Mouse (Mus musculus) intestine, embryonic 16.5 days (tissue): ENCODE data around the gene Fgfr2. TPM values are rescaled to one million over a fixed set of nuclear protein-coding genes. Genes with fewer than 3 reads are reported as not detected.

Source experiments
- ATAC-seq: fragments of 200-750 bp; cut with Nextera tagmentation; 2 replicates; pipeline ENCODE4 v1.8.0; 2017; ENCODE audit warnings: moderate TSS enrichment, moderate library complexity
- H3K27ac ChIP-seq: fragments of 300-500 bp; sonication (generic); 2 replicates; pipeline ENCODE4 v1.5.1; 2014; ENCODE audit warnings: mild to moderate bottlenecking, low read length
- H3K27me3 ChIP-seq: fragments of 300-500 bp; sonication (generic); replicated peaks from 2 replicates; pipeline ENCODE4 v1.6.1; 2014; ENCODE audit warnings: low read length, control low read depth, mixed read lengths; ENCODE audit not compliant: control insufficient read depth, insufficient read depth
- H3K36me3 ChIP-seq: fragments of 300-500 bp; sonication (generic); 2 replicates; pipeline ENCODE4 v1.6.1; 2014; ENCODE audit warnings: low read length, control low read depth; ENCODE audit not compliant: control insufficient read depth, insufficient read depth
- H3K4me1 ChIP-seq: fragments of 300-500 bp; sonication (generic); 2 replicates; pipeline ENCODE4 v1.6.1; 2014; ENCODE audit warnings: low read length, control low read depth, mixed read lengths; ENCODE audit not compliant: control insufficient read depth, insufficient read depth
- H3K4me2 ChIP-seq: fragments of 300-500 bp; sonication (generic); 2 replicates; pipeline ENCODE4 v1.6.1; 2014; ENCODE audit warnings: low read depth, low read length, control low read depth
- H3K4me3 ChIP-seq: fragments of 300-500 bp; sonication (generic); 2 replicates; pipeline ENCODE4 v1.5.1; 2014; ENCODE audit warnings: mild to moderate bottlenecking, low read length
- H3K9ac ChIP-seq: fragments of 300-500 bp; sonication (generic); 2 replicates; pipeline ENCODE4 v1.6.1; 2014; ENCODE audit warnings: low read depth, low read length
- H3K9me3 ChIP-seq: fragments of 300-500 bp; sonication (generic); 2 replicates; pipeline ENCODE4 v1.6.1; 2016; ENCODE audit warnings: low read length, control low read depth; ENCODE audit not compliant: control insufficient read depth
- WGBS: fragments of 180-500 bp; shearing (Covaris S2); extraction: QIAGEN DNeasy Blood & Tissue Kit; methylation state at CpG from one replicate; pipeline ENCODE4 v1.1.7; 2014; 5-methylcytosine and 5-hydroxymethylcytosine counted together
- polyA plus RNA-seq: library from polyadenylated mRNA; unstranded; fragments of >200 nt; fragmentation: Nextera tagmentation; extraction: Ambion mirVana; gene quantifications from 2 replicates; pipeline ENCODE4 v1.2.1, GENCODE M21; 2015

The Fgfr2 gene
- polyA plus RNA-seq, 1 experiment from 2014 or later = 47.3 TPM

GRCm38 (mm10) chr7:130800681-130801080 is 2322.5 kb downstream of the Fgfr2 start:
- H3K27ac ChIP-seq = no peak overlapping the region
- no peak for ATAC-seq
- H3K4me1 ChIP-seq = no peaks in the 10 kb centered on the region
- no peak overlapping the region for H3K4me3 ChIP-seq
- 47% methylated on average over 4 of the region's 4 CpGs for WGBS
- H3K9me3 ChIP-seq = no peaks in the 10 kb centered on the region
- H3K4me2 ChIP-seq = no peak overlapping the region
- H3K9ac ChIP-seq = no peak overlapping the region
- no peaks in the 10 kb centered on the region for H3K36me3 ChIP-seq
- H3K27me3 ChIP-seq = no peaks in the 10 kb centered on the region

DNA sequence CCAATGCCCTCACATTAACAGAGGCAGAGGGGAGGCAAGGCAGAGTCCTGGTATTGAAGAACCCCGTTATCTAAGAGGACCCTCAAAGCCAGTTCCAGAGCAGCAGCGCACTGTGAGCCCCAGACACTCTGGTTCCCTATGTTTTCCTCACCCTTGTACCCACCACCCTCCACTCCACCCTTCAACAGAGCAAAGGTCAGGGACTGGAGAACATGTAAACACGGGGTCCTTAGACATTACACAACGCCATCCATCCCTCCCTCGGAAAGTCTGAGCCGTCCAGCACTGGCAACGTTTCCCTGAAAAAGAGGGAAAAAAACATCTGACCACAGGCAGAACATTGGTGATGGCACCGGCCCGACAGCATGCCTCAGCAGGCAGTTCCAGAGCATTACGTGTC is 2323.7 kb downstream of the Fgfr2 start:
- Histone ChIP-seq H3K4me3 (no peak overlapping the region), H3K9ac (no peak overlapping the region), H3K4me2 (no peak overlapping the region), H3K27ac (no peak overlapping the region), H3K27me3 (no peaks in the 10 kb centered on the region), H3K9me3 (no peaks in the 10 kb centered on the region), H3K36me3 (no peaks in the 10 kb centered on the region), H3K4me1 (no peaks in the 10 kb centered on the region)
- no peak for ATAC-seq
- WGBS = 57% methylated on average over 10 of the region's 10 CpGs

DNA sequence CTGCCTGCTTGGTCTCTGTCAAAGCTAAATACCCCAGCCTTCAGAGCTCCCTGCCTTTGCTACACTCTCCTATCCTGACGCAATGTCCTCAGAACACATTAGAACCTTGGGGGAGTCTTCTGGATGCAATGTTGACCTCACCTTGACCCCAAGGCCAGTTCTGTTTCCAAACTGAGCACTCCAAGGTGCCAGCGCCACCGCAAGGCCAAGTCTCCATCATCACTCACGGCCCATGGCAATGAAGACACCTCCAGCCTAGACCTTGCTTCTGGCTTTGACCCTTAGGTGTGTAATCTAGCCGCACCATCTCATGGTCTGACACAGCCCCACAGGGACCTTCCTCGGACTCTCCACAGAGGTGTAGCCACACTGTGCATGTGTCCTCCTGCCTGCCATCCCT is 2325.6 kb downstream of the Fgfr2 start:
- Histone ChIP-seq H3K9me3 (no peaks in the 10 kb centered on the region), H3K4me2 (no peak overlapping the region), H3K4me3 (no peak overlapping the region), H3K9ac (no peak overlapping the region), H3K36me3 (no peaks in the 10 kb centered on the region), H3K27me3 (no peaks in the 10 kb centered on the region), H3K27ac (no peak overlapping the region), H3K4me1 (no peaks in the 10 kb centered on the region)
- 91% methylated on average over 6 of the region's 6 CpGs for WGBS
- no peak for ATAC-seq

DNA sequence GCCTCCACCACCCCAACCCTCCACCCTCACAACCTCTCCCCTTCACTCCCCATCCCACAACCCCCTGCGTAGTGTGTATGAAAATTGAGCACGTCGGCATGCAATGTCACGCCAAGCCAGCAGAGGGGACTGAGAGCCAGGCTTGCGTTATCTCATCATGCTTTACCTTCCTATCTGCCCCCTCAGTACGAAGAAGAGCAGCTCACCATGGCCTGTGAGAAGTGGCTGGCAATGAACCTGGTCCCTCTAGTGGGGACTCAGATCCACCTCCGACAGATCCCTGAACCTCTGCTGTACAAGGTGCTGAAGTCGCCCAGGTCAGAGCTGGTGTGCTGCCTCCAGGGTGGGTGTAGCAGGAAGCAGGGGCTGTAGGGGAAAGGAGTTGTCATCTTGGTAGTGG is 2326.4 kb downstream of the Fgfr2 start:
- no peak overlapping the region for H3K9ac ChIP-seq
- H3K4me2 ChIP-seq = no peak overlapping the region
- H3K27me3 ChIP-seq = no peaks in the 10 kb centered on the region
- H3K27ac ChIP-seq = no peak overlapping the region
- no peaks in the 10 kb centered on the region for H3K9me3 ChIP-seq
- 70% methylated on average over 8 of the region's 8 CpGs for WGBS
- no peaks in the 10 kb centered on the region for H3K4me1 ChIP-seq
- no peak overlapping the region for H3K4me3 ChIP-seq
- H3K36me3 ChIP-seq = no peaks in the 10 kb centered on the region
- no peak for ATAC-seq

- no peak for ATAC-seq
- Histone ChIP-seq H3K9ac (no peak overlapping the region), H3K27me3 (no peaks in the 10 kb centered on the region), H3K4me1 (no peaks in the 10 kb centered on the region), H3K4me3 (no peak overlapping the region), H3K4me2 (no peak overlapping the region), H3K9me3 (no peaks in the 10 kb centered on the region), H3K27ac (no peak overlapping the region), H3K36me3 (no peaks in the 10 kb centered on the region)
- 81% methylated on average over 9 of the region's 9 CpGs for WGBS
Observed at GRCm38 (mm10) chr7:130793671-130794070, 2329.5 kb downstream of the Fgfr2 start.

DNA sequence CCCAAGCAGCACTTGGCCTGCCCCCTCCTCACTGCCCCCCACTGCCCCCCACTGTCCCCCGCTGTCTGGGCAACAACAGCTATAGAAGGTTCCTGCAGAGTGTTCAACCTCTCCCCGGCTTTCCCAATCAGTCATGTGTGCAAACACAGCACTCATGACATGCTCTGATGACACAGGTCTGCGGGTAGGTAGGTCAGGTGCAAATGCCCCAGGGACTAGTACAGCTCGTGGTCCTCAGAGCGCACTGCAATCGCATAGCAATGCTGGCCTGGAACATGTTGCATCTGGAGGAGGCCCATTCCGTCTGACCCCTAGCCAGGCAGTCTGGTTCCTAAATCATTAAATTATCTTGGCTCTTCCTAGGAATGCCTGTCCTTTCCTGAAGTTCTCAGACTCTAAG is 2333.7 kb downstream of the Fgfr2 start:
- no peak overlapping the region for H3K9ac ChIP-seq
- no peak overlapping the region for H3K27ac ChIP-seq
- H3K4me3 ChIP-seq = no peak overlapping the region
- H3K36me3 ChIP-seq = no peaks in the 10 kb centered on the region
- WGBS = 76% methylated on average over 7 of the region's 7 CpGs
- no peaks in the 10 kb centered on the region for H3K9me3 ChIP-seq
- ATAC-seq = no peak
- H3K4me2 ChIP-seq = no peak overlapping the region
- H3K27me3 ChIP-seq = no peaks in the 10 kb centered on the region
- peaks cover 9% of the 10 kb centered on the region for H3K4me1 ChIP-seq

- Histone ChIP-seq H3K4me3 (no peak overlapping the region), H3K36me3 (no peaks in the 10 kb centered on the region), H3K9ac (no peak overlapping the region), H3K9me3 (no peaks in the 10 kb centered on the region), H3K27me3 (no peaks in the 10 kb centered on the region), H3K4me2 (no peak overlapping the region), H3K27ac (no peak overlapping the region), H3K4me1 (peaks cover 9% of the 10 kb centered on the region)
- ATAC-seq = no peak
- 87% methylated on average over 3 of the region's 3 CpGs for WGBS
Observed at GRCm38 (mm10) chr7:130788950-130789349, 2334.2 kb downstream of the Fgfr2 start.

- Histone ChIP-seq H3K9ac (no peak overlapping the region), H3K4me3 (no peak overlapping the region), H3K27ac (no peak overlapping the region), H3K4me2 (no peak overlapping the region), H3K27me3 (no peaks in the 10 kb centered on the region), H3K9me3 (no peaks in the 10 kb centered on the region), H3K4me1 (peaks cover 9% of the 10 kb centered on the region), H3K36me3 (no peaks in the 10 kb centered on the region)
- WGBS = 86% methylated on average over 4 of the region's 4 CpGs
- ATAC-seq = no peak
Observed at GRCm38 (mm10) chr7:130787537-130787936, 2335.6 kb downstream of the Fgfr2 start.

DNA sequence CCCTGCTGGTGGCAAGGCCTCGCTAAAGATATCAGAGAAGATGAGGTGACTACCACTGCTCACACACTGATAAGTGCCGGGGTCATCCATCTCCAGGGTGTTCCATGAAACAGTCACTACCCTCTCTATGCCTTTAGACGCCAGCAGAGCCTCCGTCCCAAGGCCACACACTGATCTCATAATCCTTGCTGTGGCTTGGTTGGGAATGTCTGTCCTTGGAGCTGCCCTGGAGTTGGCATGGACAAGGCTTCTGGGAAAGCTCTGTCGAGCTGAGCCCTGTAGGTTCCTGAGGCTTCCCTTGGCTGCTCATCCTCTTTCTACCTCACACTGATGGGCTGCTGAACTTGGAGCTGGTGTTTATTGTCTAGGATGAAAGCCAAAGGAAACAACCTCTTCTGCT is 2336.4 kb downstream of the Fgfr2 start:
- 81% methylated on average over 5 of the region's 5 CpGs for WGBS
- no peaks in the 10 kb centered on the region for H3K27me3 ChIP-seq
- no peak for ATAC-seq
- no peaks in the 10 kb centered on the region for H3K9me3 ChIP-seq
- no peak overlapping the region for H3K27ac ChIP-seq
- H3K4me2 ChIP-seq = no peak overlapping the region
- H3K9ac ChIP-seq = no peak overlapping the region
- no peak overlapping the region for H3K4me3 ChIP-seq
- H3K36me3 ChIP-seq = no peaks in the 10 kb centered on the region
- H3K4me1 ChIP-seq = peaks cover 9% of the 10 kb centered on the region

GRCm38 (mm10) chr7:130785923-130786575 is 2337.1 kb downstream of the Fgfr2 start:
- H3K4me2 ChIP-seq = no peak overlapping the region
- ATAC-seq = peak; percentile 50
- H3K27me3 ChIP-seq = no peaks in the 10 kb centered on the region
- no peaks in the 10 kb centered on the region for H3K9me3 ChIP-seq
- no peak overlapping the region for H3K4me3 ChIP-seq
- 59% methylated on average over 12 of the region's 12 CpGs for WGBS
- no peaks in the 10 kb centered on the region for H3K36me3 ChIP-seq
- peaks cover 9% of the 10 kb centered on the region for H3K4me1 ChIP-seq
- no peak overlapping the region for H3K9ac ChIP-seq
- H3K27ac ChIP-seq = no peak overlapping the region
